Mouse (Mus musculus): Measurements from ENCODE around the gene Tssk1. TPM values are rescaled to one million over a fixed set of nuclear protein-coding genes. Genes with fewer than 3 reads are reported as not detected.

The Tssk1 gene
- polyA plus RNA-seq (2016; fragmentation: Nextera tagmentation; extraction: Ambion mirVana), result not detected in 2 replicates

DNA sequence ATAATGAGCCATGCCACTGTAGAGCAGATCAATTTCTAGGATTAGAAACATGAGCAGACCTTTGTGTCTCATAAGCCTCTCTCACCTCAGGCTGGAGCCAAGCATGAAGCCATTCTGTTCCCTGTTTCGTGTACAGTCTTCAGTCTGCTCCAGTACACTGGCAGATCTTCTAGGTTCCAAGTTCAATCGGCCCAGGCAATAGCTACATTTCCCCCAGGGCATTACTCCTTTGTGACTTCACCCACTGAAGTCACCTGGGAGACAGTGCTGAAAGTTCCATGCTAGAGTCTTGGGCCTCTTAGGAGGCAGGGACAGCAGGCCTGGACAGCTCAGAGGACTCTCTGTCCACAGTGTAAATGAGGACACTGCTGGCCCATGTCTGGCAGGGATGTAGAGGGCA lies at the start of gene Tssk1:
Gene Tssk1, plus strand, starts transcription at position 301 of the 400 bp plus-strand sequence.
- Histone ChIP-seq H3K27me3 (ENCODE audit: poor library complexity, severe bottlenecking) (no peaks in the 10 kb centered on the region), H3K36me3 (replicated peaks) (peaks cover 20% of the 10 kb centered on the region), H3K27ac (no peak within 1 kb of the TSS), H3K4me3 (no peak within 1 kb of the TSS), H3K4me1 (peaks cover 27% of the 10 kb centered on the region), H3K9me3 (no peaks in the 10 kb centered on the region)
- DNase-seq (ENCODE audit: extremely low spot score, low spot score), result no peak
- WGBS, result 83% methylated on average over 2 of the region's 2 CpGs

DNA sequence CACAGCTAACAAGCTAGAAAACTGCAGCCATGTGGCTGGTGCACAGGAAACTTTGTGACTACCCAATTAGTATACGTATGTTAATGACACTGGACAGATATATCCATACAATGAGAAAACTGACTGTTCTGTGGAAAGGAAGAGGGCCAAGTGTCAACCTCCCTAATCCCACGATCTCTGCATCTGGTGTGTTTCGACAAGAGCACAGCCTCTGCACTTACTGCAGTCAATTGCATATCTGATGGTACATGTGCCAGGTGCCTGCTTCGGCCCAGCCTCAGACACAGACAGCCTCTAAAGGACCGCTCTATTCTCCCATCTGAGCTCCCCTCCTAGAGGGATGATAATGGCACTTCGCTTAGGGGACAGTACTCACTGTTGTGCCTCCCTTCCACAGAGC lies 45.6 kb upstream of the Tssk1 start:
- 92% methylated on average over 6 of the region's 6 CpGs for WGBS
- no peak for DNase-seq (ENCODE audit: extremely low spot score, low spot score)
- H3K4me3 ChIP-seq, result no peak overlapping the region
- H3K27me3 ChIP-seq (ENCODE audit: poor library complexity, severe bottlenecking), result no peaks in the 10 kb centered on the region
- H3K4me1 ChIP-seq, result no peaks in the 10 kb centered on the region
- H3K9me3 ChIP-seq, result no peaks in the 10 kb centered on the region
- H3K36me3 ChIP-seq (replicated peaks), result peaks cover 96% of the 10 kb centered on the region
- H3K27ac ChIP-seq, result no peak overlapping the region

DNA sequence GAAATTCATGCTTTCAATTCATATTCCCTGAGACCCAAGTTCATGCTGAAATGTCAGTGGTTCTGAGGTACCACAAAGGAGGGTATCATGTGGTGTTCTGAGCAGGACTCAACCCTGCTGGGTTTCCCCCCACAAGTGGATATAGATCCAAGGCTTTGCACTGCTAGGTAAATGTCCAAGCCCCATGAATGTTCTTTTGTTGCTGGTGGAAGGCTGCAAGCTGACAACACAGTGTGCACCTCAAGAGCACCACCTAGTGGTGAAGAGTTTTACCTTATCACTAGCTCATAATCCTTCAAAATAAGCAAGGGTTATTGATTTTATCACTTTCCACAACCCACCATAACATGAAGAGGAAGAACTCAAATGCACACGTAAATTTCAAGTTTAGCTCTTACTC lies 45.1 kb upstream of the Tssk1 start:
- Histone ChIP-seq H3K36me3 (replicated peaks) (peaks cover 96% of the 10 kb centered on the region), H3K27ac (no peak overlapping the region), H3K27me3 (ENCODE audit: poor library complexity, severe bottlenecking) (no peaks in the 10 kb centered on the region), H3K4me3 (no peak overlapping the region), H3K4me1 (no peaks in the 10 kb centered on the region), H3K9me3 (no peaks in the 10 kb centered on the region)
- WGBS, result 33% methylated on average over 1 of the region's 1 CpGs
- DNase-seq (ENCODE audit: extremely low spot score, low spot score), result no peak

- DNase-seq (ENCODE audit: extremely low spot score, low spot score), result no peak
- H3K27me3 ChIP-seq (ENCODE audit: poor library complexity, severe bottlenecking), result no peaks in the 10 kb centered on the region
- no peaks in the 10 kb centered on the region for H3K9me3 ChIP-seq
- H3K27ac ChIP-seq, result no peak overlapping the region
- H3K4me3 ChIP-seq, result no peak overlapping the region
- H3K36me3 ChIP-seq (replicated peaks), result peaks cover 96% of the 10 kb centered on the region
- no peaks in the 10 kb centered on the region for H3K4me1 ChIP-seq
- WGBS, result 90% methylated on average over 6 of the region's 6 CpGs
Observed at GRCm38 (mm10) chr16:17849486-17849885, 44.5 kb upstream of the Tssk1 start.

- WGBS, result 93% methylated on average over 5 of the region's 5 CpGs
Observed at GRCm38 (mm10) chr16:17851331-17851730, 42.7 kb upstream of the Tssk1 start.

DNA sequence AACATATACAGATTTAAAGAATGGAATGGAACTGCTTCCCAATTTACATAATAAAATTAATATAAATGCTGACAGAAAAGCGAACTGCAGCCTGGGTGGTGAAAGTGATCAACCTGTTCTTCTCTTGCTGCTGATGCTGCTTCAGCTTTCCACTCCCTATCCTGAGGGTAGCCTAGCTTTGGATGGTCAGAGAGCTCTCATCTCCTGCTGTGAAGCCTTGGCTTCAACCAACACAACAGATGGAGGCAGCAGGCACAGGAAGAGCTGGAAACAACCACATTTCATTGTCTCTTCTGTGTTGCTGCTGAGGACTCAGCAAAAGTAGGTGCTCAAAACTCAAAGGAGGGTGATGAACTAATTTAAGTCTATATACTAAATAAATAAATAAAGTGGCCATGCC lies 42.2 kb upstream of the Tssk1 start:
- no peak overlapping the region for H3K27ac ChIP-seq
- H3K36me3 ChIP-seq (replicated peaks), result peaks cover 95% of the 10 kb centered on the region
- H3K4me3 ChIP-seq, result no peak overlapping the region
- H3K4me1 ChIP-seq, result 0 out of 2 replicates have a peak, but pooled peaks cover 4% of the 10 kb centered on the region
- no peaks in the 10 kb centered on the region for H3K27me3 ChIP-seq (ENCODE audit: poor library complexity, severe bottlenecking)
- WGBS, result 89% methylated on average over 1 of the region's 1 CpGs
- DNase-seq (ENCODE audit: extremely low spot score, low spot score), result no peak
- H3K9me3 ChIP-seq, result no peaks in the 10 kb centered on the region

More at GRCm38 (mm10) chr16:17851331-17851730, 42.7 kb upstream of the Tssk1 start:
- H3K4me1 ChIP-seq, result no peaks in the 10 kb centered on the region
- DNase-seq (ENCODE audit: extremely low spot score, low spot score), result no peak
- H3K27me3 ChIP-seq (ENCODE audit: poor library complexity, severe bottlenecking), result no peaks in the 10 kb centered on the region
- no peak overlapping the region for H3K4me3 ChIP-seq
- H3K27ac ChIP-seq, result no peak overlapping the region
- peaks cover 95% of the 10 kb centered on the region for H3K36me3 ChIP-seq (replicated peaks)
- no peaks in the 10 kb centered on the region for H3K9me3 ChIP-seq

DNA sequence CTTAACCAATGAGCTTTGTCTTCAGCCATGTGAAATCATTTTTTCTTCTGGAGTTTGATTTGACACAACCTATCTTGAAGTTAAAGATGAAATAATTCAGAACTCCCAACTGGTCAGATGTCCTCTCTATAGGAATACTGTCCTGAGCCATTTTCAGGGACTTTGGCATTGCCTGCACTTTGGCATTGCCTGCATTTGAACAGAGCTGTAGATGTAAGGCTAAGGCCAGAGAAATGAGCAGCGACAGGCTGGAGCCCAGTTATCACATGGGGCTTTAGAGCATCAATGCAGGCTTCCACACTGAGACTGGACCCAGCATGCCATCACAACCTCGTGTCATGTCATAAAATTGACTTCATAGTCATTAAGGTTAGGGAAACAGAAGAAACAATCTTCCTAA lies 40.8 kb upstream of the Tssk1 start:
- Histone ChIP-seq H3K9me3 (no peaks in the 10 kb centered on the region), H3K4me1 (0 out of 2 replicates have a peak, but pooled peaks cover 5% of the 10 kb centered on the region), H3K36me3 (replicated peaks) (peaks cover 95% of the 10 kb centered on the region), H3K27me3 (ENCODE audit: poor library complexity, severe bottlenecking) (no peaks in the 10 kb centered on the region), H3K27ac (no peak overlapping the region), H3K4me3 (no peak overlapping the region)
- WGBS, result 89% methylated on average over 2 of the region's 2 CpGs
- no peak for DNase-seq (ENCODE audit: extremely low spot score, low spot score)

GRCm38 (mm10) chr16:17857157-17857556 lies 36.9 kb upstream of the Tssk1 start:
- 0 out of 2 replicates have a peak, but pooled peaks cover 5% of the 10 kb centered on the region for H3K4me1 ChIP-seq
- 93% methylated on average over 7 of the region's 7 CpGs for WGBS
- no peak for DNase-seq (ENCODE audit: extremely low spot score, low spot score)
- H3K27ac ChIP-seq, result no peak overlapping the region
- no peaks in the 10 kb centered on the region for H3K9me3 ChIP-seq
- peaks cover 95% of the 10 kb centered on the region for H3K36me3 ChIP-seq (replicated peaks)
- H3K27me3 ChIP-seq (ENCODE audit: poor library complexity, severe bottlenecking), result no peaks in the 10 kb centered on the region
- H3K4me3 ChIP-seq, result no peak overlapping the region

DNA sequence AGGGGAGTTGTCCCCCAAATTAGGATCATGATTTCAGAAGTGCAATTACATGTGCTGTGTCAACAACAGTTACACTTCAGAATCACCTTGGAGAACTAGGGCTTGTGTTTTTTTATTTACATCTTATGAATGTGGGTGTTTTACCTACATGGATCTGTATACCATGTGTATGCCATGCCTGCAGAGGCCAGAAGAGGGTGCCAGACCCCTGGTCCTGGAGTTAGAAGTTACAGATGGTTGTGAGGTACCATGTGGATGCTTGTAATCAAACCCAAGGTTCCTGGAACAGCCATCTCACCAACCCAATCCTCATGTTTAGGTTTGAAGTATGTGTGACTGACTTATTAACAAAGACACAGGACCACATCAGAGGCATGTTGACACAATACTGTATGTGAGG lies 35.4 kb upstream of the Tssk1 start:
- peaks cover 90% of the 10 kb centered on the region for H3K36me3 ChIP-seq (replicated peaks)
- 0 out of 2 replicates have a peak, but pooled peaks cover 5% of the 10 kb centered on the region for H3K4me1 ChIP-seq
- no peak overlapping the region for H3K27ac ChIP-seq
- no peak overlapping the region for H3K4me3 ChIP-seq
- no peaks in the 10 kb centered on the region for H3K27me3 ChIP-seq (ENCODE audit: poor library complexity, severe bottlenecking)
- no peaks in the 10 kb centered on the region for H3K9me3 ChIP-seq
- DNase-seq (ENCODE audit: extremely low spot score, low spot score), result no peak

- peaks cover 84% of the 10 kb centered on the region for H3K36me3 ChIP-seq (replicated peaks)
- H3K4me3 ChIP-seq, result no peak overlapping the region
- no peak overlapping the region for H3K27ac ChIP-seq
- no peaks in the 10 kb centered on the region for H3K9me3 ChIP-seq
- no peaks in the 10 kb centered on the region for H3K27me3 ChIP-seq (ENCODE audit: poor library complexity, severe bottlenecking)
- DNase-seq (ENCODE audit: extremely low spot score, low spot score), result no peak
- 91% methylated on average over 2 of the region's 2 CpGs for WGBS
- no peaks in the 10 kb centered on the region for H3K4me1 ChIP-seq
Observed at GRCm38 (mm10) chr16:17865293-17865692, 28.7 kb upstream of the Tssk1 start.

GRCm38 (mm10) chr16:17865770-17866169 lies 28.3 kb upstream of the Tssk1 start:
- H3K27me3 ChIP-seq (ENCODE audit: poor library complexity, severe bottlenecking), result no peaks in the 10 kb centered on the region
- no peak overlapping the region for H3K27ac ChIP-seq
- DNase-seq (ENCODE audit: extremely low spot score, low spot score), result no peak
- H3K36me3 ChIP-seq (replicated peaks), result peaks cover 84% of the 10 kb centered on the region
- 84% methylated on average over 6 of the region's 6 CpGs for WGBS
- no peaks in the 10 kb centered on the region for H3K9me3 ChIP-seq
- no peaks in the 10 kb centered on the region for H3K4me1 ChIP-seq
- H3K4me3 ChIP-seq, result no peak overlapping the region

GRCm38 (mm10) chr16:17871248-17871647 lies 22.8 kb upstream of the Tssk1 start:
- no peaks in the 10 kb centered on the region for H3K9me3 ChIP-seq
- no peaks in the 10 kb centered on the region for H3K4me1 ChIP-seq
- H3K27ac ChIP-seq, result no peak overlapping the region
- H3K27me3 ChIP-seq (ENCODE audit: poor library complexity, severe bottlenecking), result no peaks in the 10 kb centered on the region
- no peak for DNase-seq (ENCODE audit: extremely low spot score, low spot score)
- peaks cover 75% of the 10 kb centered on the region for H3K36me3 ChIP-seq (replicated peaks)
- WGBS, result 93% methylated on average over 5 of the region's 5 CpGs
- no peak overlapping the region for H3K4me3 ChIP-seq

- no peak overlapping the region for H3K4me3 ChIP-seq
- H3K36me3 ChIP-seq (replicated peaks), result peaks cover 76% of the 10 kb centered on the region
- no peak overlapping the region for H3K27ac ChIP-seq
- H3K9me3 ChIP-seq, result no peaks in the 10 kb centered on the region
- WGBS, result 75% methylated on average over 4 of the region's 4 CpGs
- no peak for DNase-seq (ENCODE audit: extremely low spot score, low spot score)
- no peaks in the 10 kb centered on the region for H3K4me1 ChIP-seq
- H3K27me3 ChIP-seq (ENCODE audit: poor library complexity, severe bottlenecking), result no peaks in the 10 kb centered on the region
Observed at GRCm38 (mm10) chr16:17872995-17873394, 21.0 kb upstream of the Tssk1 start.

GRCm38 (mm10) chr16:17875174-17875573 lies 18.8 kb upstream of the Tssk1 start:
- no peak for DNase-seq (ENCODE audit: extremely low spot score, low spot score)
- Histone ChIP-seq H3K36me3 (replicated peaks) (peaks cover 77% of the 10 kb centered on the region), H3K4me3 (no peak overlapping the region), H3K9me3 (no peaks in the 10 kb centered on the region; the same call in 1 of the 2 replicates), H3K27me3 (ENCODE audit: poor library complexity, severe bottlenecking) (no peaks in the 10 kb centered on the region), H3K4me1 (no peaks in the 10 kb centered on the region), H3K27ac (no peak overlapping the region)
- WGBS, result 91% methylated on average over 4 of the region's 4 CpGs
